Mouse (Mus musculus) erythroid progenitor cell, adult 5-6 weeks (primary cell): Measurements from ENCODE around the gene Corin. TPM values are rescaled to one million over a fixed set of nuclear protein-coding genes. Genes with fewer than 3 reads are reported as not detected.

Experiments
- ATAC-seq: replicated peaks from 2 replicates; pipeline ENCODE4 v1.8.0; 2016; ENCODE audit warnings: moderate number of reproducible peaks, mild to moderate bottlenecking, moderate TSS enrichment, inconsistent platforms; ENCODE audit not compliant: poor library complexity, low FRiP score, severe bottlenecking
- total RNA-seq, 2 experiments: library from RNA; stranded (forward) in 1 of 2; stranded (reverse) in 1 of 2; fragments of 150-400 nt in 1 of 2; fragments of 186-747, 209-891 nt in 1 of 2; gene quantifications; 2 replicates each; pipeline versions ENCODE4 v1.2.3 to v1.2.4; 2015 to 2017; ENCODE audit warnings: low replicate concordance in 2 of 2

The Corin gene
- total RNA-seq, 2 experiments from 2014 or later, result not detected

- no peak for ATAC-seq
Measured at GRCm38 (mm10) chr5:72335873-72336272, 168.4 kb downstream of the Corin start.

- no peak for ATAC-seq
Measured at GRCm38 (mm10) chr5:72332901-72333300, 171.4 kb downstream of the Corin start.

- no peak for ATAC-seq
Measured at GRCm38 (mm10) chr5:72331217-72331616, 173.1 kb downstream of the Corin start.

- no peak for ATAC-seq
Measured at GRCm38 (mm10) chr5:72330648-72331047, 173.6 kb downstream of the Corin start.

GRCm38 (mm10) chr5:72329453-72329852, 174.8 kb downstream of the Corin start:
- ATAC-seq, result no peak

- ATAC-seq, result no peak
Measured at GRCm38 (mm10) chr5:72315282-72315681, 189.0 kb downstream of the Corin start.

- no peak for ATAC-seq
Measured at GRCm38 (mm10) chr5:72298418-72299104, 205.7 kb downstream of the Corin start.

GRCm38 (mm10) chr5:72285077-72285476, 219.2 kb downstream of the Corin start:
- no peak for ATAC-seq

GRCm38 (mm10) chr5:72282907-72283306, 221.4 kb downstream of the Corin start:
- ATAC-seq, result no peak

- ATAC-seq, result no peak
Measured at GRCm38 (mm10) chr5:72269652-72270051, 234.6 kb downstream of the Corin start.

- ATAC-seq, result no peak
Measured at GRCm38 (mm10) chr5:72269204-72269603, 235.1 kb downstream of the Corin start.

- peak; percentile 62; the same call in 1 of the 2 replicates for ATAC-seq
Measured at GRCm38 (mm10) chr5:72266955-72267535, 237.2 kb downstream of the Corin start.

GRCm38 (mm10) chr5:72264195-72264751, 240.0 kb downstream of the Corin start:
- ATAC-seq, result no peak

- no peak for ATAC-seq
Measured at GRCm38 (mm10) chr5:72261802-72262324, 242.4 kb downstream of the Corin start.

- peak; percentile 67 for ATAC-seq
Measured at GRCm38 (mm10) chr5:72259298-72259621, 245.0 kb downstream of the Corin start.

GRCm38 (mm10) chr5:72258409-72259297, 245.6 kb downstream of the Corin start:
- no peak for ATAC-seq

GRCm38 (mm10) chr5:72257084-72257483, 247.2 kb downstream of the Corin start:
- no peak for ATAC-seq

- peak; percentile 50; the same call in 1 of the 2 replicates for ATAC-seq
Measured at GRCm38 (mm10) chr5:72254958-72255357, 249.3 kb downstream of the Corin start.

GRCm38 (mm10) chr5:72250180-72250579, 254.1 kb downstream of the Corin start:
- ATAC-seq, result no peak
